Mouse (Mus musculus): Measurements from ENCODE around the gene Iyd.

Gene Iyd

GRCm38 (mm10) chr10:3540003-3540827, at the start of gene Iyd:
Gene Iyd (plus strand): TSS chr10:3540240.
- in situ Hi-C loops (cut with MboI, MseI) = loop anchor here (25.0 kb wide), 1 partner anchor 797 kb away; no protein-coding TSS in a partner anchor

- in situ Hi-C loops (cut with MboI, MseI) = no loop called here
Observed at GRCm38 (mm10) chr10:3496791-3497190, 43.2 kb upstream of the Iyd start.

GRCm38 (mm10) chr10:3500846-3501245, 39.2 kb upstream of the Iyd start:
- in situ Hi-C loops (cut with MboI, MseI) = loop anchor here (5.0 kb wide), 1 partner anchor 46 kb away; no protein-coding TSS in a partner anchor

GRCm38 (mm10) chr10:3507484-3508221, 32.4 kb upstream of the Iyd start:
- in situ Hi-C loops (cut with MboI, MseI) = no loop called here

- in situ Hi-C loops (cut with MboI, MseI) = no loop called here
Observed at GRCm38 (mm10) chr10:3508222-3508588, 31.8 kb upstream of the Iyd start.

GRCm38 (mm10) chr10:3508746-3509145, 31.3 kb upstream of the Iyd start:
- in situ Hi-C loops (cut with MboI, MseI) = no loop called here

GRCm38 (mm10) chr10:3509663-3510277, 30.3 kb upstream of the Iyd start:
- in situ Hi-C loops (cut with MboI, MseI) = no loop called here

GRCm38 (mm10) chr10:3510486-3510885, 29.6 kb upstream of the Iyd start:
- in situ Hi-C loops (cut with MboI, MseI) = no loop called here

GRCm38 (mm10) chr10:3511401-3511800, 28.6 kb upstream of the Iyd start:
- in situ Hi-C loops (cut with MboI, MseI) = no loop called here

GRCm38 (mm10) chr10:3512620-3513305, 27.3 kb upstream of the Iyd start:
- in situ Hi-C loops (cut with MboI, MseI) = no loop called here

- in situ Hi-C loops (cut with MboI, MseI) = no loop called here
Observed at GRCm38 (mm10) chr10:3513947-3514346, 26.1 kb upstream of the Iyd start.

GRCm38 (mm10) chr10:3514634-3515033, 25.4 kb upstream of the Iyd start:
- in situ Hi-C loops (cut with MboI, MseI) = no loop called here

- in situ Hi-C loops (cut with MboI, MseI) = no loop called here
Observed at GRCm38 (mm10) chr10:3516442-3516841, 23.6 kb upstream of the Iyd start.

- in situ Hi-C loops (cut with MboI, MseI) = no loop called here
Observed at GRCm38 (mm10) chr10:3523044-3523793, 16.8 kb upstream of the Iyd start.

- in situ Hi-C loops (cut with MboI, MseI) = no loop called here
Observed at GRCm38 (mm10) chr10:3524513-3524912, 15.5 kb upstream of the Iyd start.

- in situ Hi-C loops (cut with MboI, MseI) = loop anchor here (25.0 kb wide), 1 partner anchor 812 kb away; no protein-coding TSS in a partner anchor
Observed at GRCm38 (mm10) chr10:3525420-3526019, 14.5 kb upstream of the Iyd start.

GRCm38 (mm10) chr10:3529807-3530206, 10.2 kb upstream of the Iyd start:
- in situ Hi-C loops (cut with MboI, MseI) = loop anchor here (5.0 to 25.0 kb wide), 3 partner anchors 205 to 807 kb away; no protein-coding TSS in a partner anchor

GRCm38 (mm10) chr10:3530661-3531060, 9.4 kb upstream of the Iyd start:
- in situ Hi-C loops (cut with MboI, MseI) = loop anchor here (5.0 to 25.0 kb wide), 3 partner anchors 206 to 807 kb away; no protein-coding TSS in a partner anchor

- in situ Hi-C loops (cut with MboI, MseI) = loop anchor here (5.0 to 25.0 kb wide), 3 partner anchors 207 to 806 kb away; no protein-coding TSS in a partner anchor
Observed at GRCm38 (mm10) chr10:3531375-3531774, 8.7 kb upstream of the Iyd start.

GRCm38 (mm10) chr10:3534445-3534844, 5.6 kb upstream of the Iyd start:
- in situ Hi-C loops (cut with MboI, MseI) = loop anchor here (5.0 to 25.0 kb wide), 3 partner anchors 210 to 803 kb away; no protein-coding TSS in a partner anchor

All from T-helper 2 cell (primary cell).